Mouse (Mus musculus) frontal cortex, adult 2 months (tissue): ENCODE results near the gene Actr10. TPM values are rescaled to one million over a fixed set of nuclear protein-coding genes. Genes with fewer than 3 reads are reported as not detected.

ENCODE experiments used
- DNase-seq, 2 experiments: peaks; one replicate each; pipeline ENCODE4 v3.0.0; 2022; ENCODE audit warnings: low spot score in 1 of 2; ENCODE audit errors: extremely low spot score in 1 of 2
- polyA plus RNA-seq: library from polyadenylated mRNA; depleted of rRNA; stranded (reverse); fragments of >200 nt; gene quantifications from 2 replicates; pipeline ENCODE4 v1.2.3, GENCODE M21; 2012; rRNA removed

Gene Actr10
- 70.7 and 78.0 TPM in 2 replicates for polyA plus RNA-seq

GRCm38 (mm10) chr12:70937571-70938384 is at the start of gene Actr10:
Gene Actr10 (plus strand): TSS chr12:70937857.
- peak; percentile 87 to 94 for DNase-seq

GRCm38 (mm10) chr12:70890405-70890804 is 47.3 kb upstream of the Actr10 start:
- DNase-seq: no peak

DNA sequence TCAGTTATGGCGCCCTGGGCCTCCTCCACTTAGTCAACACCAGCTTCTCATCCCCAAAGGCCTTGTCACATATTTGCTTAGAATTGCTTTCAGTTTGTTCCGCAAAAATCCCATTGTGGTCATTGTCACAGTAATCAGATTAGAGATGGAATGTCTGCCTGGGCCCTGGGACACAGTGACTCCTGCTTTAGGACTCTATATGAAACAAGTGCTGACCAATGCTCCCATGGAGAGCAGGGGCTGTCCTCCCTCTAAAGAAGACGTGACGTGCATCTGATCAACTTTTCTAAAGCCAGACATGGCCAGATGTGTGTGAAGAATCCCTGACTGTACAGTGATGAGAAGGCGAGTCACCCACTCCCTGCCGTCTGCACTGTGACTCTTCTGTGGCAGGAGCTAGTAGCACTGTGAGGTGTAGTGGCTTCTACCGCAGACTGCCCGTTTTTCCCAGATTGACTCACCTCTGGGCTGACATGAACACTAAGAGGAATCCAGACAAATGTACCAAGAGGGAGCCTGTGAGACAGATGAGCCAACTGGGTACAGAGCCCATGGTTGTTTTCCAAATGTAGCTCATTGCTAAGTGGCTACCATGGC is 46.7 kb upstream of the Actr10 start:
- no peak for DNase-seq

- DNase-seq: no peak
Measured at GRCm38 (mm10) chr12:70895275-70895674, 42.4 kb upstream of the Actr10 start.

GRCm38 (mm10) chr12:70896068-70896467 is 41.6 kb upstream of the Actr10 start:
- DNase-seq: no peak

GRCm38 (mm10) chr12:70897434-70897833 is 40.2 kb upstream of the Actr10 start:
- peak in 1 of 2 experiments; percentile 48 for DNase-seq

DNA sequence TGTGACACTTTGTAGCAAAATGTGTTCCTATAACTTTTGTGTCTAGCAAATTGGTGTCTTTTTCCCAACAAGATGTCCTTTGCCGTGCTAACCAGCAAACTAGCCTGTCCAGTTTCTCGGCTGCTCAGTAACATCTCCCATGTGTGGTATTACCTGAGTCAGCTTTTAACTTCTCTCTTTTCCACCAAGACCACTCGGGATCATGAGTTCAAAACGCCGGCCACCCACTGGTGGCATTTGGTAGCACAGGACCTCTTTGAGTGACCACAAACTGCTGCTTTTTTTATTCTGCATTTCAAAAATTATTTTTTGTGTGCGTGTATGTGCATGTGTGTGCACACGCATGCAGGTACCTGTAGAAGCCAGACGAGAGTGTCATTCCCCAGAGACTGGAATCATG is 39.2 kb upstream of the Actr10 start:
- DNase-seq: no peak

DNA sequence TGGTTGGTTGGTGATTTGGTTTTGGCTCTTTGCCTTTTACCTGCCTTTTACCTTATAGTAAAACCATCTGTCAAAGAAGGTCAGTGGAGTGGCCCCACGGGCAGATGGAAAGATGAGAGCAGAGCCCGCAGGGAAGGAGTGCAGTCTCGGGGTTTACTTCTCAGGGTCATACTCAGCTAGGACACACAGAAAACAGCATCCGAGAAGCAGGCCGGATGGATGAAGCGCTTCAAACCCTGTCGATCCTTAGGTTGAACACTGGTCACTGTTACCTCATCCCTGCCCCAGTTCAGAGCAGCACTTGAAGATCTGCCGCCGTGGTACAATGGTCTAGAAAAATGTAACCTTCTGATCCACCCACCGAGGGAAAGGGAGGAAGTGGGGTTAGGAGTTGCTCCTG is 33.2 kb upstream of the Actr10 start:
- DNase-seq: no peak

DNA sequence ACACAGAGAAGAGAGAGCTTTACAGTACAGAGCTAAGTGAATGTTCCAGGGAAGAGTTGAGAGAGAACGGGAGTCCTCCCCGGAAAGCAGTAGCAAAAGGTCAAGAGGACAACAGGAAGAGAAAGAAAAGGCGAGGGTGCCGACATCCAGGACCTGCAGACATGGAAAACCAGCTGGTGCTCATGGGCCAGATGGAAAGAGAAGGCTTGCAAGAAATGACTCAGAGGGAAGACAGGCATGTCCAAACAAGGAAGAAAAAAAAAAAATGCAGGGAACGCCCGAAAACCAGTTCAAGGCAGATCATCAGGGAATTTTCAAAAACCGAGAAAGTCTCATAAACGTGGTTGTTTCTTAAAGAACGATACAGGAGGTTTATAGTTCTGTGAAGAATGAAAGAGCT is 30.8 kb upstream of the Actr10 start:
- peak in 1 of 2 experiments; percentile 48 for DNase-seq

DNA sequence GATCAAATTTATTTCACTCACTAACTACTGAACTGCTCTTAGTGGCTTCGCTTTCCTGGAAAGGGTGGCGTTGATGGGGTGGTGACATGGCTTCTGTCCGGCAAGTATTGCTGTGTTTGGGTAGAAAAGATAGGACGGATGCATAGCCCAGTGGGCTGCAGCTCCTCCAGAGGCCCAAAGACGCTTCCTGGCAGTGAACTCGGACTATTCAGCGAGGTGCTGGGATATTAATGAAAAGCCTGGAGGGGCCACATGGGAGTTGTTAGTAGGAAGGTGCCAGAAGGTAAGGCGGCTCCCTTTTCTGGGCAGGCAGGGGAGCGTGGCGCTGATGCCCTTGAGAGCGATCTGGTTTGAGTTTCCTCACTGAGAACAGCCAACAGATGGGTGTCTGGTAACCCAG is 30.0 kb upstream of the Actr10 start:
- no peak for DNase-seq

GRCm38 (mm10) chr12:70908076-70908475 is 29.6 kb upstream of the Actr10 start:
- DNase-seq: peak in 1 of 2 experiments; percentile 39

GRCm38 (mm10) chr12:70910241-70910720 is 27.4 kb upstream of the Actr10 start:
- DNase-seq: peak in 1 of 2 experiments; percentile 87

GRCm38 (mm10) chr12:70911029-70911428 is 26.6 kb upstream of the Actr10 start:
- DNase-seq: peak in 1 of 2 experiments; percentile 91

DNA sequence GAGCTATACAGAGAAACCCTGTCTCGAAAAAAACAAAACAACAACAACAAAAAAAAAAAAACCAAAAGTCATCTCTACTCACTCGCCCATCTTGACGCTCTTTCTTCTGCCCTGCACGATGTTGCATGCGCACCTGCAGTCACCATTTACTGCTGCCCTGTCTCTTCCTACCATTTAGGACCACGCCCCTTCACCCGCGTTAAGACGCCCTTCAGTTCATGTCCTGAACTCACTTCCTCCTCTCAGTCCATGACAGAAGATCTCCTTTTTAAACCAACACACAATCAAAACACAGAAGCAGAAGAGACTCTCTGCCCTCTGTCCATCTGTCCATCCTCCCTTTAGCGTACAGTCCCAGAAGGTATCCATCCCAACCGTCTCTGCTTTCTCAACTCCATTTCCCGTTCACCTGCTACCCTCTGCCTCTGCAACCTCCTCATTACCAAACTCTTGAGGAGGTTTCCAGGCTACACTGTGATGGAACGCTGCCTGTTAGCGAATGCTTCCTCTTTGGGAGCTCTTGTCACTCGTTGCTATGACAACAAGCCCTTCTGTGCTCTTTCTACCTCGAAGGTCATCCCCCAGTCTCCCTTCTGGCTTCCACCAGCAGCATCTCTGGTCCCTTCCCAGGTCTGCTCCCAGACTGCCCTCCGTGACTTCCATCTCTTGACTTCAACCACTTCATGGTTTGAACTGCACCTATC is 25.8 kb upstream of the Actr10 start:
- no peak for DNase-seq

DNA sequence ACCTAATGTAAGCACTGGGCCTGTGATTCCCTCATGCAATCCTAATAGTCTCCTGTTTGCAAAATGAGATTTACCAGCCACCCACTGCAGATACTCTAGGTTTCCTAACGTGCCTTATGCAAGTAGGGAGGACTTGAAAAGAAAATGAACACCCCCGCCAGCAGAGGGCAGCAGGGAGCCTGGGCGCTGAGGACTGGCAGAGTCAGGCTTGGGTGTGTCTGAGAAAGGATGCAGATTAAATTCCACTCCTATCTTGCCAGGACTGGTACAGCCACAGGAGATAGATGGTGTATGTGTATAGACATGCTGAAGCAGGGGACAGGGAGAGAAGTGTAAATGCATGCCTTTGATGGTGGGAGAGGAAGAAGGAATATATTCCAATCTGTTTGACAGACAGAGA is 24.2 kb upstream of the Actr10 start:
- peak in 1 of 2 experiments; percentile 80 for DNase-seq

- DNase-seq: peak in 1 of 2 experiments; percentile 79
Measured at GRCm38 (mm10) chr12:70914387-70914786, 23.3 kb upstream of the Actr10 start.

DNA sequence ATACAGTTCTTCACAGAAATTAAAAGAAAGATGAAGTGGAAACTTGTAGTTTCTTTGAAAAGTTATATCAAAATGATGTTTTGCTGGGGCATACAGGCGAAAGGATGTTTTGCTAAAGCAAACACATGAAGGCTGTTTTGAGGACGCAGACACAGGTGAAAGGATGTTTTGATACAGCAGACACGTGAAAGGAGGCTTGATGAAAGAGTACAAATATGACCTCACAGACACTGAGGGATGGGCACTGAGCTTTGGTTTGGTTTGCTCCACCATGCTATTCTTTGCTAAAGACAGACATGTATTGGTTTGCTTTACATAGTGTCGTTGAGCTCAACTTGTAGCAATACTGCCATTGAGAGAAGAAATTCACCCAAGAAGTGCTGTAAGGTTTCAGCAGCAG is 7.9 kb upstream of the Actr10 start:
- DNase-seq: no peak

GRCm38 (mm10) chr12:70937150-70937549 is 507 bp upstream of the Actr10 start:
- DNase-seq: peak in 1 of 2 experiments; percentile 19

GRCm38 (mm10) chr12:70940806-70941205 is 3.1 kb downstream of the Actr10 start:
- no peak for DNase-seq

DNA sequence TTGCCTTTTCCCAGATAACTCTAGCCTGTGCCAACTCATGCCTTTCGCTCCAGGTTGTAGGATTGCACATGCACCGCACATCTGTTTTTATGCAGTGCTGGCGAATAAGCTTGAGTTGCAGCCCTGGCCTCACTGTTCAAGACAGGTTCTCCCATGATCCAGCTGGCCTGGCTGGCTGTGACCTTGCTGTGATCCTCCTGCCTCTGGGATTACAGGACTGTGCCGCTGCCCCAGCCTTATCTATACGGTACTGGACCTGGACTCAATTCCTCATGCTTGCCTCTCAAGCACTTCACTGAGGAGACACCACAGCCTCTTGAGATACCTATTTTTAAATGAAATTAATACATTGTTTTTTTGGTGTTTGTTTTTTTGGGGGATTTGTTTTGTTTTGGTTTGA is 6.5 kb downstream of the Actr10 start:
- no peak for DNase-seq

GRCm38 (mm10) chr12:70946585-70947256 is 9.1 kb downstream of the Actr10 start:
- DNase-seq: no peak
